Mouse (Mus musculus) frontal cortex, postnatal 25 days (tissue): ENCODE measurements at regions not wholly inside any gene's neighbourhood (a gene's known extent, or its start where the extent isn't known, plus 50 kb on each side); places are given as distances from the start of the nearest gene placed in this dataset.

Source experiments
- DNase-seq, 2 experiments: peaks; one replicate each; pipeline ENCODE4 v3.0.0; 2022; ENCODE audit warnings: low spot score in 2 of 2

- DNase-seq: no peak
Observed at GRCm38 (mm10) chr13:54318161-54318560, 53.0 kb upstream of the Cplx2 start.

GRCm38 (mm10) chr13:54318601-54319000 is 52.5 kb upstream of the Cplx2 start:
- DNase-seq: no peak

GRCm38 (mm10) chr13:54320212-54320611 is 50.9 kb upstream of the Cplx2 start:
- DNase-seq: no peak

GRCm38 (mm10) chr13:54321011-54321410 is 50.1 kb upstream of the Cplx2 start:
- DNase-seq: no peak
